Mouse (Mus musculus): ENCODE measurements around the gene Slc22a23. TPM values are rescaled to one million over a fixed set of nuclear protein-coding genes. Genes with fewer than 3 reads are reported as not detected.

Gene Slc22a23
- total RNA-seq, 2 experiments from 2014 or later = 50.0 to 59.4 TPM

DNA sequence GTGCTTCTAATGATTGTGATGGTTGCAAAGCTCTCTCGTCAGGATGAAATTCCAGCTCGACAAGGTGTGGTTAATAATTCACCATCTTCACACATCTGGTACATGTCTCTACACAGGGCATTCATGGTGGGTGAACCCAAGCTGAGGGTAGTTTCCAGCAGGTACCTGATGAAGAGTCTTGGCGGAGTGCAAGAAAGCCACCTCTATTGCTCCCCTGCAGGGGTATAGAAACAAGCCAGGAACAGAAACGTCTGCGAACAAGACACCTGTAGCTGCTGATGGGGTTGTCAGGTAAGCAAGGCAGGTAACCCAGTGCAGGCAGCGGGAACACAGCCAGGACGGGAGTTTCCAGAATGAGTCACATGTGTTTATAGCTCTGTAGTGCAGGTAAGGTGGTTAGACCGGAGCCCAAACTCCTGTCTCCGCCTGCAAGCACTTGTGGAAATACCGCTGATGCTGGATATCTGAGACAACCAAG lies 132.2 kb downstream of the Slc22a23 start:
- intact Hi-C loops (cut with DNase I) = no loop called here

DNA sequence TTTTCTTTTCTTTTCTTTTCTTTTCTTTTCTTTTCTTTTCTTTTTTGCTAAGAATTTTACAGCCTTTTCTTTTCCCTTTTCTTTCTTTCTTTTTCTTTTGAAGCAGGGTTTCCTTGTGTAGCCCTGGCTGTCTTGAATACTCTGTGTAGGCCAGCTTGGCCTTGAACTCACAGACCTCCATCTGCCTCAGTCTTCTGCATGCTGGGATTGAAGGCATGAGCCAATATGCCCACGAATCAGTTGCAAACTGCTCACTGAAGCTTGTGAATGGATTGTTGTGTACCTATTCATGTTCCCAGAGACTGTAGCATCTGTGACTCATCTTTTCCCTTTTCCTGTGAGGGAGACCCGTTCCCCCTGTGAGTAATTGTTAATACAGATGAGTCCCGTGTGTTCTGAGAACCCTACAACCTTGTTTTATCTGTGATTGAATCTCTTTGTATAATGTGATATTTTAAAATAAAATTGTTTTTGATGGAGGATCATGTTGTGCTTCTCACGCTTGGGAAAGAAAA lies 133.7 kb downstream of the Slc22a23 start:
- intact Hi-C loops (cut with DNase I) = no loop called here
- no peak for DNase-seq (ENCODE audit: low spot score in 2 of 2)

More for the DNA sequence above, 132.2 kb downstream of the Slc22a23 start:
- DNase-seq (ENCODE audit: low spot score in 2 of 2) = no peak

DNA sequence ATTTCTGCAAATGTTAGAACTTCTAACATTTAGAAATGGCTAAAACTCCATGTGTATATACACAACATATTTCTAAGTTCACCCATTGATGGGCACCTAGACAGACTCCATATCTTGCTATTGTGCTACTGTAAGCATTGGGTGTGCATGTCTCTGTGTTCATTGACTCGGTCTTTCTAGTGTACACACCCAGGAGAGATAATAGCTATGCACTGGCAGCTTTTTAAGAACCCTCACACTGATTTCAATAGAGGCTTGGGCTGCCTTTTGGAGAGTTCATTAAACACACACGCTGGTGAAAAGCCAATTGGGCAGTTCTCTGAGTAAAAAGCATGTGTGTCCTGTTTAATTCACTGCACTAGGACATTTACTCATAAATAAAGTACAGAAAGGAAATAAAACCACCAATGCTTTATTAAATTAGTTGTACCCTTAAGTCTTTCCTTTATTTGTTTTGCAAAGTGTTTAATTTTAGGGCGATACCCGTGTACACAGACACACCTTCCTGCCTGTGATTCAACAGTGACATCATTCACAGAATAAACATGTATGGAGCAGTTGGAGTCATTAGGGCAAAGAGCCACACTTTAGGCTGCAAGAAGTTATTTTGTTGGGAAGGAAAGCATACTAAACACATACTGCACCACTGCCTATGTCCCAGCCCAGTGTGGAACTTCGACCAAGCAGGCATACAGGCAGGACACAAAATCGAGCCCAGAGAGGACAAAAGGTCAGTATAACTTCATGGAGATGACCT lies 137.1 kb downstream of the Slc22a23 start:
- intact Hi-C loops (cut with DNase I) = no loop called here
- no peak for DNase-seq (ENCODE audit: low spot score in 2 of 2)

DNA sequence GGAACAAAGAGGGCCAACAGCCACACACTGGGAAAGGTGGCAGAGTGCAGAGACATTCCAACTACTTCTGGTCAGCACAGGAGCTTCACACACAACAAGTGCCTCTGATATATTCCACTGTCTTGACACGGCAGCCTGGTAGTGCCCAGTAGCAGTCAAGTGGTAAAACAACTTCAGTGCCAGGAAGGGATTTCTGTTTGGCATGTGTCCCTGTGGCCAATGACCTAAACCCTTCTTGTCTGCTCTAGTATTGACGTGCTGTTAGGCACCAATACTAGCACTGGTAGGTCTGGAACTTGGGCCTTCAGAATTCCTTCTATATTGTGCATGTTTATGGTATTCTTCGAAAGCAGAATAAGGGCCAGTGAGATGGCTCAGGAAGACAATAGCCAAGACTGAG lies 139.8 kb downstream of the Slc22a23 start:
- DNase-seq (ENCODE audit: low spot score in 2 of 2) = no peak
- intact Hi-C loops (cut with DNase I) = no loop called here

DNA sequence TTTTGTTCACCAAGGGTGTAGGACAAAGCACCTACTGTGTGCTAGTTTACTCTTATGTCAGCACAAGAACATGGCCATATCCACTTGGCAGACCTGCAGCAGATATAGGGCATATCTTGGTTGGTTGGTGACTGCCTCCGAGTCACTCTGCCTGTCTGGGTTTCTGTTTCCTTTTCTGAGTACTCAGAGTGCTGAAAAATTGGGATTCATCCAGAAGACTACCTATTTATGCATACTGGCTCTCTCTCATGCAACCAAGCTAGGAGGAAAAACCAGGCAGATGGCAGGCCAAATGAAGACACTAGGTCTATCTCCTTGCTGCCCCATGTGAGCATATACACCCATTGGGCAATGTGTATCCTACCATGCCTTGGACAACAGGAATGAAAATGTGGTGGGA lies 149.3 kb downstream of the Slc22a23 start:
- peak in 1 of 2 experiments; percentile 18 for DNase-seq (ENCODE audit: low spot score in 2 of 2)
- intact Hi-C loops (cut with DNase I) = no loop called here

DNA sequence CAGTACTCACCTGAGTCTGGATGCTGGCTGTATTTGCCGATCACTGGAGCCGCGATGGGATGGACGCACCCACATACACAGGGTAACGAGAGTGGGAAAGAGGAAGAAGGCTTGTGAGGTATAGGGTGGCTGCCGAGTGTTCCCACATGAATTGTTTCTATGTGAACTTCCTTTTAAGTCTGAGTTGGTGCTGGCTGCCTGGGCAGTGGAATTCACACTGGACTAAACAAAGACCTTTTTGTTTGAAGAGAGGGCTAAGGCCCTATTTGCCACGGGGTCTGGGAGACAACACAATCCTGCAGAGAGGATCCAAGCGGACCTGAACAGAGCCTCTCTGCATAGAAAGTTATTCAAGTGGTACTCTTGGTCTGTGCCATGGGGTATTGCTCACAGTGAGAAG lies 151.6 kb downstream of the Slc22a23 start:
- no peak for DNase-seq (ENCODE audit: low spot score in 2 of 2)
- intact Hi-C loops (cut with DNase I) = no loop called here

DNA sequence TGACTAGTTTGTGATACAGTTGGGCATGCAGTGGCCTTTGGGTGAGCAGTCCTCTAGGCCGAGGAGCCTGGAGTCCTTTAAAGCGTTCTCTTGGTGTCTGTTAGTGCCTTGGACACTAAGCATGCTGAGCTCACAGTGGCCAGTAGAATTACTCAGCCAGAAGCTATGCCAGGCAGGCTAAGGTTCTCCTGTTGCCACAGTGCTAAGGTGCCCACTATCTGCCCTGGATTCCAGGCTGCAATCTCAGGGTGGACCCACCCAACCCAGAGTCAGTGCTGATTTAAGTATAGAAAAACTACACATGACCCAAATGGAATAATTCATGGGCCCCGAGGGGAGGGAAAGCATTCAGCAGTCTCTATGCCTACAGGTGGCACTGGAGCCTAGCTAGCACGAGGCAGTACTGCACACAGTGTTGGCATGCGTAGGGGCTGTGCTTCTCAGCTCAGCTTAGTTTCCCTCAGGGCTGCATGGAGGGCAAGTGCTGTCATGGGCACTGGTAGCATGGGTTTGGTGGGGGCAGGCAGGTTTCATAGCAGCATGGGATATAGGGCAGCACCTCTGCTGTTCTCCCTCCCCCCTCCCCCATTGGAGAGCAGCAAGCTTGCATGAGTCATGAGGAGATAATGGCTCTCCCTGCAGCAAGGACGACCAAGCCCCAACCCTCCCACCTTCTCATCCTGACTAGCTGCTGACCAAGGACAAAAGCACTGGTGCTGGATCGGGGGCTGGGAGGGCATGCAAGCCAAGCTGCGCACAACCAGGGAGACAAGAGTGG lies 152.4 kb downstream of the Slc22a23 start:
- intact Hi-C loops (cut with DNase I) = no loop called here
- peak; percentile 31 to 32 for DNase-seq (ENCODE audit: low spot score in 2 of 2)

DNA sequence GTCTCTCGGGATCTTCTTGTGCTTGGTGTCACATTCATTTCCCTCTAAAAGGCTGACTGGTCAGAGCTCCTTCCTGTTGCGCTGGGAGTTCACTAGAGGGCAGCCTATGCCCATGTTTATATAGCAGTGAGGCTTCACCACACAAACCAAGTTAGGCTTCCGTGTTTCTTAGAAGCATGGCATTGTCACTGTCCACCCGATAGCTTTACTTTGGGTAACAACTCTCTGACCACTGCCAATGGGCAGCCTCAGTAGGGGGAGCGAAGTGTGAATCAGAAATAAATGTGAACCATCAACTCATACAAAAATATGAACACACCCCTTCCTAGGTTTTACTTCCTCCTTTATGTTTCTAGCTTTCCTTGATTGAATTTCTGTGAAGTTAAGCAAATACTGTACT lies 157.4 kb downstream of the Slc22a23 start:
- peak; percentile 48 to 63 for DNase-seq (ENCODE audit: low spot score in 2 of 2)
- intact Hi-C loops (cut with DNase I) = loop anchor here (1.0 to 10.0 kb wide), 3 partner anchors 449 to 685 kb away; no protein-coding TSS in a partner anchor

DNA sequence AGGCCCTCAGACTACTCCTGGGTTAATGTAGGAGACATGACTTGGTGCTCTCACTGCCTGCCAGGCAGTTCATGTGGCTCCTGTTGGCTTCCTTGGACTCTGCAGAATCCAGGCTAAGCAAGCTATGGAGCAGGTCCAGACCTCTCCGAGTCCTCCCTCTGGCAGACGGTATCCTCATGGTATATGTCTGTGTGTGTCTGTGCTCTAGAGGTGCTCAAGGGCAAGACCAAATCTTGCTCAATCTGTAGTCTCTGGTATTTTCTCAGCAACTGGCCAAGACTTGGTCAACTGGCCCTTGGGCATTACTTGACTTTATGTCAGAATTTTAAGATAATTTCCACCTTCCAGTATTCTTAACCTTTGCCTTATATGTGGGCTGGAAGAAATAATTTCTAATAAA lies 159.6 kb downstream of the Slc22a23 start:
- DNase-seq (ENCODE audit: low spot score in 2 of 2) = no peak
- intact Hi-C loops (cut with DNase I) = loop anchor here (5.0 to 10.0 kb wide), 2 partner anchors 609 to 687 kb away; no protein-coding TSS in a partner anchor

DNA sequence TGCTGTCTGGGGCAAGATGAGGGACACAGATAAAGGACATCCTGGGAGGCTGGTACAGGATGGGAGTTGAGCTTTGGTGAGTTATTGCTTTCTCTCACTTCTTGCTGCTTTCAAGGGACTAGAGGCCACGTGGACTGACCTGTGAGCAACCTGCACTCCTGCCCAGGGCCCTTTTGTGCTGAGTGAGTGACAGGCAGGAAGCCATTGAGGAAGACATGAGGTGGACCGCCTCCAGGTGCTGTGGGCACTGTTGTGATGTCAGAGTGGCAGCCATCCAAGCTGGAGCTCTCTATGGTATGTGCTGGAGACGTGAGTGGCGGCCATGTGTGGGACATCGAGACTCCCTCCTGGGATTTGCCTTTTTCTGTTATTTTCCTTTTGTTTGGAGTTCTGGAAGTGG lies 163.4 kb downstream of the Slc22a23 start:
- intact Hi-C loops (cut with DNase I) = loop anchor here (10.0 kb wide), 1 partner anchor 613 kb away; no protein-coding TSS in a partner anchor
- DNase-seq (ENCODE audit: low spot score in 2 of 2) = no peak

DNA sequence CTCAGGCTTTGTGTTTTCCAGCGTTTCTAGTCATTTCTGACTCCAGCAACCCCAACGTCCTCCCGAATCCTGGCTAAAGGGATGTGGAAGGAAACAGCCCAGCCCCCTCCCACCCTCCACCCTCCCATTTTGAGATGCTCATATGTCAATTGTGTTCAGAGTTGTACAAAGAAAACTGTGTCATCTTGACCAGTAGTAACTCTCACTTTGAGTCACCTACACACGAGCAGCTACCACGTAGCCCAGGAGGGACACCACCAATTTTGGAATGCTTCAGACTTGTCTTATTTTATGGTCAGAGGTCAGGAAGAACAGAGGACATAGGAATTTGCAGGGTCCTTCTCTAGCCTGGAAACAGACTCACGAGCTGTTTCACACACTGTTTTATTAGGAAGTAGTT lies 171.0 kb downstream of the Slc22a23 start:
- DNase-seq (ENCODE audit: low spot score in 2 of 2) = no peak
- intact Hi-C loops (cut with DNase I) = no loop called here

DNA sequence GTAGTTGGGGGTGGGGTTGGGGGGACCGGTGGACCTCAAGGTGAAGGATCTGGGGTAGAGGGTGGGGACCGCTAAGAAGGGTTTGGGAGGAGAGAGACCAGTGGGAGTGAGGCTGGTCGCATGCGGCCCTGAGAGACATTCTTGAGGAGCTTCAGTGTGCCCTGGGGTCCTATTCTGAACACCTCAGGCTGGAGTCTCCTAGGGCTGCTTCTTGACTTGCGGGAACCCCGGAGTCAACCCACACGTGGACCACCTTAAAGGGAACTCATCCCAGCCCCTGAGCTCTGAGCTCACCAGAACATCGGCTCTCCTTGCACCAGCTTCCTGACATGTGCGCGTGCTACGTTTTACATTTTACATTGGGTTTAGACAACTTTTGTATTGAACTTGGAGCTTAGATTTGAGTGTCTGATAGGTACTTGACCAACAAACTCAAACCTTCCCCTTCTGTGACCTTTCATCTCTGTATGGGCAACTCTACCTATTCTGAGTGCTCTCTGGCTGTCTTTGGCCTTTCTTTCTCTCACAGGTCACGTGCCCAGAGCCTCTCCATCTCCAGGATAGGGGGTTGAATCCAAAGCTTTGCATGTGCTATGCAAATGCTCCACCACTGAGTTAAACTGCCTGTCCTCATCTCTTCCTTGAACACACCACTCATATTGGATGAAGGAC lies 181.5 kb downstream of the Slc22a23 start:
- intact Hi-C loops (cut with DNase I) = no loop called here
- no peak for DNase-seq (ENCODE audit: low spot score in 2 of 2)

DNA sequence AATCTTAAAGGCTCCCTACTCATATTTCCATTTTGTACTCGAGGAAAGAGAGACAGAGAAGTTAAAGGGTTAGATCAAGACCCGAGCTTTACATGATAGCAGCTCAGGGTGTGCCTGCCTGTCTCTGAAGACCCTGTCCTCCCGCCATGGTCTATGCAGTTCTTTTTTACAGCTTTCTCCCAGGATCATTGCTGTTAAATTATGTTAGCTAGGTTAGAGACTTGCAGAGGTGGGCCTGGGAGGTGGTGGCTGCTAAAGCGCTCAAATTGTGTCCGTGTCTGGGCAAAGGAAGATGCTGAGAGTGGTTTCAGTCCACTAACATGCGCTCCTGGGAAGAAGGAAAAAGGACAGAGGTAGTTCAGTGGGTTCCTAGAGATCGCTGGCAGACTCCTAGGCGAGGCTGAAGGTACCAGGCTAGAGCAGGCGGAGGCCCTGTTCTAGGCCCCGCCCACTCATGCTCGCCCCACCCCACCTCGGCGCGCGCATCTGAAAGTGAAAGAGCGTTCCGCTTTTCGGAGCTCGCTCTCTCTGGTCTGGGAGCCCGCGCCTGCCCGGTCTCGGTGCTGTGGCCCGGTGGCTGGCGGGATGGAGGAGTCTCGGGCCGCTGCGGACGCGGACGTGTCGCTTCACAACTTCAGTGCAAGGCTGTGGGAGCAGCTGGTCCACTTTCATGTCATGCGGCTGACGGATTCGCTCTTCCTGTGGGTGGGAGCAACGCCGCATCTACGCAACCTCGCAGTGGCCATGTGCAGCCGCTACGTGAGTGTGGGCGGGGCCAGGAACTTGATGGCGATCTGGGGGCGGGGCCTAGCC lies 182.3 kb downstream of the Slc22a23 start, which contains the start of gene Psmg4:
Gene Psmg4 (plus strand): TSS at position 474 of the 813 bp plus-strand sequence.
- intact Hi-C loops (cut with DNase I) = no loop called here
- peak; percentile 90 to 94 for DNase-seq (ENCODE audit: low spot score in 2 of 2)

DNA sequence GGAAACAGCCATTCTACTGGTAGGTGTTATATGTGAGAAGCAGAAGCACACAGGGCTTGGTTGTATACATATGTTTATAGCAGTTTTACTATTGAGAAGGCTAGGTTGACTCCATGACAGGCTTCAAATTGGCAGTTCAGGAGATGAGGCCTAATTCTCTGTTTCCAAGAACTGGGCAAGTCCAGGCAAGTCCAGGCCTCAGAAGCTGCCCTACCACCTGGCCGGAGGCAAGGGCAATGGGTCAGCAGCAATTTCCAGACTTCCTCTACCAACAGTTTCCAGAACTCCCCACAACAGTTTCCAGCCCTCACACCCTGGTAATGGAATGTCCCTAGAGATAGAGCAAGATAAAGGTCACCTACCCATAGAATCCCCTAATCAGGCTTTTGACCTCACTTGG lies 185.1 kb downstream of the Slc22a23 start:
- DNase-seq (ENCODE audit: low spot score in 2 of 2) = no peak
- intact Hi-C loops (cut with DNase I) = no loop called here

DNA sequence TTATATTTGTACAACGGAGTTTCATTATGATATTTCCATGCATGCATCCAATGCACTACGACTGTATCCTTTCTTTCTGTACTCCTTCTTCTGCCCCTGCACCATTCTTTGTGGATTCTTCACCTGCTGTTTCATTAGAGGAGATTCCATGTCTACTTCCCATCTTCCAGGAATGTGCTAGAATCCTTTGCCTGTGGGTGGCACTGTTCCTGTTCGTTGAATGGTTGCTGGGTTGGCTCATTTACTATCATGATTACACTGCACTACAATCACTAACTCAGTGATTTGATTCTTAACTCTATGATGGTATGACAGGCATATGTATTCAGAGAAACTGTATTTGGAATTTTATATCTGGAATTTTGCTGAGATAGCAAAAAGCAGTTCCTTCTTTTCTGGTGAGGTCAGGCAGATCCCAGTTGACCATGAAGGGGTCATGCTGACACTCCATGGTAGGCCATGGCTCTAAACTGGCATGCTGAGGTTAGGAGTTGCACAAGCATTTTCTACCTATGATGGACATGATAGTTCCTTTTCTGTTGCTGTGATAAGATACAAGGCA lies 187.3 kb downstream of the Slc22a23 start:
- intact Hi-C loops (cut with DNase I) = no loop called here
- no peak for DNase-seq (ENCODE audit: low spot score in 2 of 2)

DNA sequence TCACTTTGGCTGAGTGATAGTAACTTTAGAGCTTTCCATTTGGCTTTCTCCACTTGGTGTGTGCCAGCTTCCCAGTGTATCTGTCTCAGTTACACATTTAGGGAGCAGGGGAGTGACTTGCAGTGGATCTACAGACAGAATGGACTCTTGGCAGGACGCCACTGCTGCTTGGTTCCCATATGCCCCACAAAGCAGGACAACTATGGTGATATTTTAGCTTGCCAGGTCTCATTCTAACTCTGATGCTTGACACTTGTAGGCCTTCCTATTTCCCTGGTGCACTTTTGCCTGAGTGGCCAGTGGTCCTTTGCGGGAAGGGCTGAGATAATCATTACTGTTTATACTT lies 188.2 kb downstream of the Slc22a23 start:
- intact Hi-C loops (cut with DNase I) = no loop called here
- no peak for DNase-seq (ENCODE audit: low spot score in 2 of 2)

DNA sequence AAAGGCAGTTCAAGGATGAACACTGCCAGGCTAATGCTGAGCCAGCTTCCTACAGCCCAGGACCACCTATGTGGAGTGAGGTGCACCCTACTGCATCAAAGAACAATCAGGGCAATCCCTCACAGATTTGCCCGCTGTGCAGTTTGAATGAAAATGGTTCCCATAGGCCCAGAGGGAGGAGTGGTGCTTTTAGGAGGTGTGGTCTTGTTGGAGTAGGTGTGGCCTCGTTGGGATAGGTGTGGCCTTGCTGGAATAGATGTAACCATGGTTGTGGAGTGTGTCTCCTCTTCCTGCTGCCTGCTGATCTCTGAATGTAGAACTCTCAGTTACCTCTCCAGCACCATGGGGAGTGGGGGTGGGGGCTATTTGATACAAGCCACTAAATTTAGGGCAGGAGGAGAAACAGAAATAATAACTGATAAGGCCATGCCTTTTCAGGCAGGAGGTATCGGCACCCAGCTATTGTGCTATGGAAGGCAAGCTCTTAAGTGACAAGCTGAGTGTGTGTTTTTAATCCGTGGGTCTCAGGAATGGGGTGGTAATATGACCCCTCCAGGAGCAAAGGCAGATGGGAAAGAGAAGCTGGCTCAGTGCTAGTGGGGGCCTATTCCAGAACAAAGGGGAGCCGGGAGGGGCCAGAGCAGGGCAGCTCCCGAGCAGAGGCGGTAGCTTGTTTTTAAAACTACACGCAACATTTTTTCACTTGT lies 188.7 kb downstream of the Slc22a23 start:
- intact Hi-C loops (cut with DNase I) = no loop called here
- DNase-seq (ENCODE audit: low spot score in 2 of 2) = no peak

DNA sequence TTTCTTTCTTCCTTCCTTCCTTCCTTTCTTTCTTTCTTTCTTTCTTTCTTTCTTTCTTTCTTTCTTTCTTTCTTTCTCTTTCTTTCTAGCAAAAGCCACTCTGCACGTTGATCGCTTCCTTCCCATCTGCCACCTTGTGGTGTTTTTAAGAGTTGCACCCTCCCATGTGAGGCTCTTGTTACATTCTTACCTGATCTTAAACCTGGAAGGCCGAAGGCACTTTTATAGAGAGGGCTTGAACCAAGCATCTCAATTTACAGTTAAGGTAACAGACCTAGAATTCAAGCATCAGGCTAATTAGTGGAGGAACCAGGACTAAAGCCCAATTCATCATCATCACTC lies 190.1 kb downstream of the Slc22a23 start:
- DNase-seq (ENCODE audit: low spot score in 2 of 2) = peak; percentile 45 to 68
- intact Hi-C loops (cut with DNase I) = loop anchor here (1.0 kb wide), 2 partner anchors 79 to 109 kb away; no protein-coding TSS in a partner anchor

Data from left cerebral cortex, postnatal 36 days (tissue).